Mouse (Mus musculus): Measurements from ENCODE around the gene Ugt3a2. TPM values are rescaled to one million over a fixed set of nuclear protein-coding genes. Genes with fewer than 3 reads are reported as not detected.
A peak's percentile ranks its signal among the peaks of the same experiment; 100 is the strongest.

Gene Ugt3a2
- total RNA-seq (2021): not detected

GRCm38 (mm10) chr15:9335341-9335740 is at the start of gene Ugt3a2:
Ugt3a2 (plus strand) TSS chr15:9335550.
- intact Hi-C loops (cut with DNase I): no loop called here
- no peak for DNase-seq

DNA sequence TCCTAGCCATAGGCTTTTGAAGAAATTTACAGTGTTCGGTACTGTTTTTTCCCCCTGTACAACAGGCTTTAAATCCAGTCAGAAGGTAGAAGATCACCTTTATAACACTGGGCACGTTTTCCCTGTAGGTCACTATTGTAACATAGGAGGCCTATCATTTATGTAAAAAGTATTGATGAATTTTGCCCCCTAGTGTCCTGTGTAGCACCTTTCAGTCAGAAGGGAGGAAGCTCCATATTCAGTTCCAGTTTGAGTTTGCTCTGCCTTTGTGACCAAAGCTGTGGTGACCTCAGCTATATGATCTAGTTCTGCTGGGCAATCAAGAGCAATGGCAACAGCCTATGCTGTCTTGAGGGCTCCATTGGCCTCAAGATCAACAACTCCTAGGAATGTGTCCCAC is 45.7 kb upstream of the Ugt3a2 start:
- no peak for DNase-seq
- intact Hi-C loops (cut with DNase I): no loop called here

DNA sequence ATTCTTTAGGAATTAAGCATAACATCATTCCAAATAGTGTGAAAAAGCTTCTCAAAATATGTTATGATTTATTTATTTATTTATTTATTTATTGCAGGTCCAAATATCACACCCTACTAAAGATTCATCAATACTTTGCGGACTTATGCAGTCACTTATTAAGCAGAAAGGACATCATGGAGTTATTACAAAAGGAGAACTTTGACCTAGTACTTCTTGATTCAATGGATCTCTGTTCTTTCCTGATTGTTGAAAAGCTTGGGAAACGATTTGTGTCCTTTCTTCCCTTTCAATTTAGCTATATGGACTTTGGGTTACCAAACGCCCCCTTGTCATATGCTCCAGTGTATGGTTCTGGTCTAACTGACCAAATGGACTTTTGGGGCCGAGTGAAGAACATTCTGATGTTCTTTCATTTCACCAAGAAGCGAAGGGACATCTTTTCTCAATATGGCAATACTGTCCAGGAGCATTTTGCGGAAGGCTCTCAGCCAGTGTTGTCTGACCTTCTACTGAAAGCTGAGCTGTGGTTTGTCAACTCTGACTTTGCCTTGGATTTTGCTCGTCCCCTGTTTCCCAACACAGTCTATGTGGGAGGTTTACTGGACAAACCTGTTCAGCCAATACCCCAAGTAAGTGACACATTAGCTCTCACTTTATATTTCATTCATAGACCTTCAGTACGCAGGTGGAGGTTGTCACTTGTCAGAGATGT is 29.2 kb upstream of the Ugt3a2 start:
- intact Hi-C loops (cut with DNase I): no loop called here
- no peak for DNase-seq

GRCm38 (mm10) chr15:9334596-9334995 is 754 bp upstream of the Ugt3a2 start:
- no peak for DNase-seq
- intact Hi-C loops (cut with DNase I): no loop called here

DNA sequence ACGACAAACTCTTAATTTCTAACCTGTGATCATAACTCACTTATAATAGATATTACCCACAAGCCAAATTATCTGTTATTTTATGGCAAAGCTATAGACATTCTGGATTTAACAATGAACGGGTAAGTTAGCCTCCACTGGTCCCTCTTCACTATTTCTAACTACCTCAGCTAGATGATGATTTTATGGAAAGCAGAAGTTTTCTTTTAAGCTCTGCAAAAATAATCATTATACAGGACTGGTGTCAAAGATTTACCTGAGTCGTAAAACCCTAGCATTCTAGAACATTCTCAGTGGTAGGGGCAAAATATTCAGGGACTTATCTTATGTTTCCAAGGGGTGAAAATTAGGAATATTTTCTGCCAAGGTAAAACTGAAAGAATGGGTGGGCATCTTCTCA is 1.3 kb downstream of the Ugt3a2 start:
- intact Hi-C loops (cut with DNase I): no loop called here
- no peak for DNase-seq

DNA sequence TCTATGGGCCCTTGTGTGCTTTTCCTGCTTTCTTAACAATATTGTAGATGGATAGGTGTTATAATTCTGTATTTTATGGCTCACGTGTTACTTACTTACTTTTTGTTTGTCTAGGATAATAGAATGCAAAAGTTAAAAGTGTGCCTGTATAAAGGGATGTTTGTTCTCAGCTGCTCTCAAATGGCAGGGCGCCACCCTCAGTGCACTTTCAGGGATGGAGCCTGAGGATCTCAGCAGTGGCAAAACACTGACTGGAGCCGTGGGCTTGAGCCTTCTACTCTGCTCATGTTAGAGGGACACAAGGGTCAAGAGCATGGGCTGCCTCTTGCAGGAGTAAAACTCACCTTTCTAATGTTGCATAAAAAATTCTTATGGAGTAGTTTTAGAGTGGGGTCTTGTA is 1.7 kb downstream of the Ugt3a2 start:
- no peak for DNase-seq
- intact Hi-C loops (cut with DNase I): no loop called here

DNA sequence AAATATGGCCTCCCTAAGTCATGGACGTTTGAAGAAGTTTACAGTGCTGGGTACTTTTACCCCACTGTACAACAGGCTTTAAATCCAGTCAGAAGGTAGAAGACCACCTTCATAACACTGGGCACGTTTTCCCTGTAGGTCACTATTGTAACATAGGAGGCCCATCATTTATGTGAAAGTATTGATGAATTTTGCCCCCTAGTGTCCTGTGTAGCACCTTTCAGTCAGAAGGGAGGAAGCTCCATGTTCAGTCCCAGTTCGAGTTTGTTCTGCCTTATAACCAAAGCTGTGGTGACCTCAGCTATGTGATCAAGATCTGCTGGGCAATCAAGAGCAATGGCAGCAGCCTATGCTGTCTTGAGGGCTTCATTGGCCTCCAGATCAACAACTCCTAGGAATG is 13.4 kb downstream of the Ugt3a2 start:
- DNase-seq: no peak
- intact Hi-C loops (cut with DNase I): loop anchor here (10.0 kb wide), 1 partner anchor 224 kb away; no protein-coding TSS in a partner anchor

GRCm38 (mm10) chr15:9362801-9363200 is 27.5 kb downstream of the Ugt3a2 start:
- intact Hi-C loops (cut with DNase I): no loop called here
- DNase-seq: no peak

- intact Hi-C loops (cut with DNase I): no loop called here
- DNase-seq: no peak
Measured at GRCm38 (mm10) chr15:9368774-9369173, 33.4 kb downstream of the Ugt3a2 start.

DNA sequence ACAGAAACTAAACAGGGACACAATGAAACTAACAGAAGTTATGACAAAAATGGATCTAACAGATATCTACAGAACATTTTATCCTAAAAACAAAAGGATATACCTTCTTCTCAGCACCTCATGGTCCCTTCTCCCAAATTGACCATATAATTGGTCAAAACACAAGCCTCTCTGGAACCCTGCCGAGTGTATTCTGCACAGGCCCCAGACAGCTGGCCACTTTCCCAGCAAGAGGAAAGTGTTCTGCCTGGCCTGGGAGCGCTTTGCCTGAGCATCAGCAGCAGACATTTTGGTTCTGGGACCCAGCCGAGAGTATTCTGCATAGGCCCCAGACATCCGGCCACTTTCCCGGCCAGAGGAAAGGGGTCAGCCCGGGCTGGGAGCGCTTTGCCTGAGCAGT is 40.9 kb downstream of the Ugt3a2 start:
- DNase-seq: peak; percentile 3
- intact Hi-C loops (cut with DNase I): no loop called here

GRCm38 (mm10) chr15:9409475-9409874 is 74.1 kb downstream of the Ugt3a2 start:
- intact Hi-C loops (cut with DNase I): no loop called here
- no peak for DNase-seq

Other genes starting within 250 kb of the Ugt3a2 start
- gene Lmbrd2, start 195.0 kb upstream of the Ugt3a2 start, total RNA-seq (2021): 10 to 100 TPM; 14.6 to 17.6 TPM
- gene Skp2, start 180.1 kb upstream of the Ugt3a2 start, total RNA-seq (2021): 1 to 10 TPM; 3.5 TPM
- not detected for gene Ugt3a1, start 58.7 kb upstream of the Ugt3a2 start, total RNA-seq (2021)
- gene Capsl, start 100.5 kb downstream of the Ugt3a2 start, total RNA-seq (2021): not detected
- 1 to 10 TPM in 1 of 2 experiments, under 1 TPM in 1; 0.35 to 2.0 TPM for gene Il7r, start 194.6 kb downstream of the Ugt3a2 start, total RNA-seq (2021)

All from heart, postnatal 10 days (tissue).